Mouse (Mus musculus) lung, postnatal 4 days (tissue): ENCODE results near the gene Ephx4.
A peak's percentile ranks its signal among the peaks of the same experiment; 100 is the strongest.

Source experiments
- DNase-seq, 2 experiments: peaks; one replicate each; pipeline ENCODE4 v3.0.0; 2021

Gene Ephx4

GRCm38 (mm10) chr5:107434001-107434400, 31.5 kb downstream of the Ephx4 start:
- DNase-seq = no peak

GRCm38 (mm10) chr5:107436185-107436584, 33.6 kb downstream of the Ephx4 start:
- no peak for DNase-seq

GRCm38 (mm10) chr5:107436587-107437209, 34.2 kb downstream of the Ephx4 start:
- peak in 1 of 2 experiments; percentile 6 for DNase-seq

GRCm38 (mm10) chr5:107437464-107438281, 35.1 kb downstream of the Ephx4 start, which contains the start of gene Btbd8:
Btbd8 (plus strand) TSS chr5:107437997.
- peak; percentile 97 for DNase-seq

GRCm38 (mm10) chr5:107438353-107438752, 35.8 kb downstream of the Ephx4 start:
- DNase-seq = no peak

- DNase-seq = no peak
These were observed 39.3 kb downstream of the Ephx4 start for GRCm38 (mm10) chr5:107441881-107442280.

GRCm38 (mm10) chr5:107444251-107444650, 41.7 kb downstream of the Ephx4 start:
- no peak for DNase-seq

- no peak for DNase-seq
These were observed 45.4 kb downstream of the Ephx4 start for GRCm38 (mm10) chr5:107447977-107448376.

GRCm38 (mm10) chr5:107448784-107449183, 46.2 kb downstream of the Ephx4 start:
- DNase-seq = no peak

- DNase-seq = no peak
These were observed 47.1 kb downstream of the Ephx4 start for GRCm38 (mm10) chr5:107449620-107450019.

GRCm38 (mm10) chr5:107450299-107450698, 47.8 kb downstream of the Ephx4 start:
- DNase-seq = no peak

- no peak for DNase-seq
These were observed 59.9 kb downstream of the Ephx4 start for GRCm38 (mm10) chr5:107462147-107463076.

- no peak for DNase-seq
These were observed 64.0 kb downstream of the Ephx4 start for GRCm38 (mm10) chr5:107466501-107466900.

- no peak for DNase-seq
These were observed 64.6 kb downstream of the Ephx4 start for GRCm38 (mm10) chr5:107467098-107467497.

- no peak for DNase-seq
These were observed 68.2 kb downstream of the Ephx4 start for GRCm38 (mm10) chr5:107470600-107471329.
